Mouse (Mus musculus) liver, embryonic 16.5 days (tissue): ENCODE results near the gene Abca8a. TPM values are rescaled to one million over a fixed set of nuclear protein-coding genes. Genes with fewer than 3 reads are reported as not detected.

Source experiments
- ATAC-seq: fragments of 200-750 bp; cut with Nextera tagmentation; 2 replicates; pipeline ENCODE4 v1.8.0; 2017; ENCODE audit warnings: low read depth, mild to moderate bottlenecking, moderate number of reproducible peaks, moderate library complexity
- H3K27ac ChIP-seq: fragments of 300-500 bp; sonication (generic); 2 replicates; pipeline ENCODE4 v1.5.1; 2014; ENCODE audit warnings: mild to moderate bottlenecking, low read length
- H3K27me3 ChIP-seq: fragments of 300-500 bp; sonication (generic); 2 replicates; pipeline ENCODE4 v1.6.1; 2014; ENCODE audit warnings: low read depth, low read length, mixed read lengths; ENCODE audit not compliant: control insufficient read depth, insufficient read depth
- H3K36me3 ChIP-seq: fragments of 300-500 bp; sonication (generic); 2 replicates; pipeline ENCODE4 v1.6.1; 2014; ENCODE audit warnings: mild to moderate bottlenecking; ENCODE audit not compliant: control insufficient read depth, insufficient read depth
- H3K4me1 ChIP-seq: fragments of 300-500 bp; sonication (generic); 2 replicates; pipeline ENCODE4 v1.6.1; 2014; ENCODE audit warnings: low read depth, low read length, mixed read lengths; ENCODE audit not compliant: control insufficient read depth
- H3K4me2 ChIP-seq: fragments of 300-500 bp; sonication (generic); 2 replicates; pipeline ENCODE4 v1.6.1; 2014; ENCODE audit warnings: low read depth, low read length, mixed read lengths
- H3K4me3 ChIP-seq: fragments of 300-500 bp; sonication (generic); 2 replicates; pipeline ENCODE4 v1.5.1; 2014; ENCODE audit warnings: low read depth, mild to moderate bottlenecking, low read length
- H3K9ac ChIP-seq: fragments of 300-500 bp; sonication (generic); 2 replicates; pipeline ENCODE4 v1.6.1; 2014; ENCODE audit warnings: low read depth, low read length
- H3K9me3 ChIP-seq: fragments of 300-500 bp; sonication (generic); replicated peaks from 2 replicates; pipeline ENCODE4 v1.6.1; 2016; ENCODE audit warnings: low read length; ENCODE audit not compliant: control insufficient read depth
- WGBS: fragments of 180-500 bp; shearing (Covaris S2); extraction: QIAGEN DNeasy Blood & Tissue Kit; methylation state at CpG from one replicate; pipeline ENCODE4 v1.1.7; 2014; ENCODE audit not compliant: insufficient replicate concordance; 5-methylcytosine and 5-hydroxymethylcytosine counted together
- polyA plus RNA-seq: library from polyadenylated mRNA; unstranded; fragments of >200 nt; fragmentation: Nextera tagmentation; extraction: Ambion mirVana; gene quantifications from 2 replicates; pipeline ENCODE4 v1.2.1, GENCODE M21; 2015

Abca8a gene
- polyA plus RNA-seq, result 5.2 and 5.8 TPM in 2 replicates

DNA sequence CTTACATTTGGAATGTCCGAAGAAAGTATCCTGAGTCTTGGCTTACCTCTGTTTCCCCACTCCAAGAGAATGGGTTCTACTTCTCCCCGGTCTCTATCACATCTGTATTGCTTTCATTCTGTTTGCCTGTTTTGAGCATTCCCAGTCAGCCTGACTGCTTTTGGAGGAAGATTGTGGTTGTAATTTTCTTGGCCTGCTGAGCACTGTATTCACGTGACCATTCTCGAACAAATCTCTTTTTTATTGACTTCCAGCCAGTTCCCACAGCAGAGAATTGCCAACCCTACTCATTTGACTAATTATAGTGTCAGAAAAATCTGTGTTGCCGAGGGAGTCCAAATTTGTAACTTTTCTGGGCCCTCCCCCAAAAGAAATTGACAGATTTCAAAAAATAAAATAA is at the start of gene Abca8a:
Gene Abca8a, minus strand, starts transcription at position 121 of the 400 bp plus-strand sequence.
- Histone ChIP-seq H3K27ac (no peak within 1 kb of the TSS), H3K27me3 (no peaks in the 10 kb centered on the region), H3K36me3 (no peaks in the 10 kb centered on the region), H3K4me3 (no peak within 1 kb of the TSS), H3K9me3 (no peaks in the 10 kb centered on the region), H3K4me2 (peak within 1 kb of the TSS; percentile 17; the same call in 1 of the 2 replicates), H3K9ac (no peak within 1 kb of the TSS), H3K4me1 (no peaks in the 10 kb centered on the region)
- ATAC-seq, result no peak
- WGBS, result 44% methylated on average over 5 of the region's 5 CpGs

DNA sequence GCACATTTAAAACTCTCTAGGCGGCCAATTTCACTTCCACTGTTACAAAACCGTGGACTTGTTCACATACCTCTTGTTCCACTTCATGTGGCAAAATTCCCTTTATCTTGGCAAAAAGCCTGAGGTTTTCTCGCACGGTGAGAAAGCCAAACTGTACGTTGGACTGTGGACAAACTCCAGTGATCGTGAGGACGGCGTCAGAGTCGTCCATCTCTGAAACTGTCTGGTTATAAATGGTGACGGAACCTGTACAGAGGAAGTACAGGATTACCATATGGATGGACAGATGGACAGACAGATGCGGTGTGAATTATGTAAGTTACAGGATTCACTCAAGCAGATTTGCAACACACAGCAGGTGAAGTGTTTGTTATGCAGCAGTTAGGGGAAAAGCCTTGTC is 49.6 kb upstream of the Abca8a start:
- Histone ChIP-seq H3K4me3 (no peak overlapping the region), H3K4me2 (peak overlapping the region; percentile 32; the same call in 1 of the 2 replicates), H3K9ac (no peak overlapping the region), H3K9me3 (no peaks in the 10 kb centered on the region), H3K36me3 (no peaks in the 10 kb centered on the region), H3K4me1 (no peaks in the 10 kb centered on the region), H3K27ac (no peak overlapping the region; the same call in 1 of the 2 replicates), H3K27me3 (no peaks in the 10 kb centered on the region)
- 61% methylated on average over 11 of the region's 11 CpGs for WGBS
- peak; percentile 64 for ATAC-seq

DNA sequence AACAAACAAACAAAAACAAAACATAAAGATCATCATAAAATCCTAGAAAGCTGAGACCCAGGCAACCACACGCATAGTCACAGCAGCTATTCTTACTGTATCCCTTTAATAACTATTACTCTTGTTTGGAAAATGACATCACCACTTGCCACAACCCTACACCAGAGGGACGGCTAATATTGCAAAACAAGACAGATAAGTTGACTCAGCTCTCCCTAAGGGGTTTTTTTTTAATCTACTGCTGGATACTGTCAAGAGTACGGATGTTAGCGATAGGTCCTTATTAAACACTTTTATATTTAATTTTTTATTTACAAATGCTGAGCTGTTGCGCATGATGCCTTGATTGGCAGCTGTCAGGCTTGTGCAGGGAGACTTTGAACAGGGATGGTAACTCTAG is 35.0 kb upstream of the Abca8a start:
- H3K9me3 ChIP-seq, result no peaks in the 10 kb centered on the region
- no peak overlapping the region for H3K9ac ChIP-seq
- ATAC-seq, result peak; percentile 63
- H3K36me3 ChIP-seq, result no peaks in the 10 kb centered on the region
- H3K4me2 ChIP-seq, result no peak overlapping the region
- WGBS, result 59% methylated on average over 5 of the region's 5 CpGs
- no peaks in the 10 kb centered on the region for H3K27me3 ChIP-seq
- no peak overlapping the region for H3K27ac ChIP-seq
- no peak overlapping the region for H3K4me3 ChIP-seq
- no peaks in the 10 kb centered on the region; the same call in 1 of the 2 replicates for H3K4me1 ChIP-seq

DNA sequence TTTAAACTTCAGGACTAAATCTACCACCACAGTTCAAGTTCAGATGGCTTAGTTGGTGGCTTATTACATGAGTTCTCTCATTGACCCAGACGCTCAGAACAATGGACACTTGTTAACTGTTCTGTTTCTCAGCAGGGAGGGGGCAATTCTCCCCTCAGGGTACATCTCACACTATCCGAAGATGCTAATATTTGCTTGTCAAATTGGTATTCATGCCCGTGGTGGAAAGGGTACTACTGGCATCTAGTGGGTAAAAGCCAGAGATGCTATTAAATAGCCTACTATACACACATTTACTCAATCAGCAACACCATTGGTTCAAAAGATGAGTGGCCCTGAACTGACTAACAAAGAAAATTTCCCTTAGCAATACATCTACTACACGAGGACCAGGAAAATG is 15.4 kb upstream of the Abca8a start:
- ATAC-seq, result no peak
- 47% methylated on average over 4 of the region's 4 CpGs for WGBS
- Histone ChIP-seq H3K4me2 (no peak overlapping the region), H3K36me3 (no peaks in the 10 kb centered on the region), H3K9me3 (no peaks in the 10 kb centered on the region), H3K4me3 (no peak overlapping the region), H3K4me1 (no peaks in the 10 kb centered on the region), H3K9ac (no peak overlapping the region), H3K27me3 (no peaks in the 10 kb centered on the region), H3K27ac (no peak overlapping the region)

DNA sequence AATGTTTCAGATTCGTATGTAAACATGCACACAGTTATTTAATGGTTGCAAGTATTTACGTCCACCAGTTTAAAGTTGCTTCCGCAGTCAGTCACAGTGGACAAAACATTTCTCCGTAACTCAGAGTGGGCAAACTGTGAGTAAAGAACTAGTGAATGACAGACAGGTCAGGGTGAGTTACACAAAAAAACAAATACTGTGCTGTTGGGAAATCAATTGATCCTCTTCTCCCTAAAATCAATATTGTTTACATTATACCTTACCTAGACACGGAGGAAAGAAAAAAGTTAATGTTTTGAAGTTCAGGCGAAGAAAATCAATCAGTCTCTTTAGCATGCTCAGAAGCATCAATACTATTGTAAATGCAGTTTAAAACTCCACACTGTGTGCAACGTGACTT is 5.7 kb upstream of the Abca8a start:
- Histone ChIP-seq H3K36me3 (no peaks in the 10 kb centered on the region), H3K4me3 (no peak overlapping the region), H3K9ac (no peak overlapping the region), H3K4me2 (peak overlapping the region; percentile 11; the same call in 1 of the 2 replicates), H3K9me3 (no peaks in the 10 kb centered on the region), H3K4me1 (no peaks in the 10 kb centered on the region), H3K27ac (peak overlapping the region; percentile 1; the same call in 1 of the 2 replicates), H3K27me3 (no peaks in the 10 kb centered on the region)
- ATAC-seq, result peak; percentile 76
- 49% methylated on average over 7 of the region's 7 CpGs for WGBS

DNA sequence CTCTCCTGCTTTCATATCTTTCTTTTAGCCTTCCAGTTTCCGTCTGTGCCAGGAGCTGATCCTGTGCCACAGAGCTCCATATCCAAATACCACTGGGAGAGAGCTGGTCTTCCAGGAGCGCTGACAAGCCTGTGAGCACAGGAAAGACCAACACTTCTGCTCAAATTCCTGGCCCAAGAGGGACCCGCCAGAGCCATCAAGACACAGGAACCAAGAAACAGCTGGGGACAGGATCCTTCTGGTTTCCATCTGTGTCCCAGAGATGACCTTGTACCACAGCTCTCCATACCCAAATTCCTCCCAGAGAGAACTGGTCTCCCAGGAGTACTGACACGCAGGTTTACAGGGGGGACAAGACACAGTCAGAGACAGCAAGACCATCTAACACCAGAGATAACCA is 3.1 kb upstream of the Abca8a start:
- 54% methylated on average over 4 of the region's 4 CpGs for WGBS
- no peaks in the 10 kb centered on the region for H3K4me1 ChIP-seq
- no peak for ATAC-seq
- H3K36me3 ChIP-seq, result no peaks in the 10 kb centered on the region
- no peak overlapping the region for H3K4me2 ChIP-seq
- H3K27me3 ChIP-seq, result no peaks in the 10 kb centered on the region
- H3K4me3 ChIP-seq, result no peak overlapping the region
- H3K27ac ChIP-seq, result no peak overlapping the region
- H3K9me3 ChIP-seq, result no peaks in the 10 kb centered on the region
- no peak overlapping the region for H3K9ac ChIP-seq

DNA sequence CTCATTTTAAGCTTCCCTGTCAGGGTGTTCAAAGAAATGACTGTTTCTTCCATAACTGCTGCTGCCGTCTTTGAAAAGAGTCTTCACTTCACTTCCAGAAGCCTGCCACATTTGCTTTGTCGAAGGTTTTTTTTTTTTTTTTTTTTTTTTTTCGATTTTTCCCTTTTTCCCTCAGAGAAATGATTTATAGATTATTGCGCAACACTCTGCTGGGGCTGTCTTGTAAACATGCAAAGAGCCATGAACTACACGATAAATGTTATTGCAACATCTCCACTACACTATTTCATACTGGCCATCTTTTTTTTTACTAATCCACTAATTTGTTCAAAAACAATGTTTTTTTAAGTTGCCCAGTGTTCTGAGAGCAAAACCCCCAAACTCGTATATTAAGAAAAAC is 1.7 kb upstream of the Abca8a start:
- Histone ChIP-seq H3K27me3 (no peaks in the 10 kb centered on the region), H3K9ac (no peak overlapping the region), H3K27ac (0 out of 2 replicates have a peak overlapping the region, but pooled peaks have one; percentile 29), H3K4me1 (no peaks in the 10 kb centered on the region), H3K9me3 (no peaks in the 10 kb centered on the region), H3K4me2 (no peak overlapping the region), H3K4me3 (no peak overlapping the region), H3K36me3 (no peaks in the 10 kb centered on the region)
- no peak for ATAC-seq
- 44% methylated on average over 6 of the region's 6 CpGs for WGBS

DNA sequence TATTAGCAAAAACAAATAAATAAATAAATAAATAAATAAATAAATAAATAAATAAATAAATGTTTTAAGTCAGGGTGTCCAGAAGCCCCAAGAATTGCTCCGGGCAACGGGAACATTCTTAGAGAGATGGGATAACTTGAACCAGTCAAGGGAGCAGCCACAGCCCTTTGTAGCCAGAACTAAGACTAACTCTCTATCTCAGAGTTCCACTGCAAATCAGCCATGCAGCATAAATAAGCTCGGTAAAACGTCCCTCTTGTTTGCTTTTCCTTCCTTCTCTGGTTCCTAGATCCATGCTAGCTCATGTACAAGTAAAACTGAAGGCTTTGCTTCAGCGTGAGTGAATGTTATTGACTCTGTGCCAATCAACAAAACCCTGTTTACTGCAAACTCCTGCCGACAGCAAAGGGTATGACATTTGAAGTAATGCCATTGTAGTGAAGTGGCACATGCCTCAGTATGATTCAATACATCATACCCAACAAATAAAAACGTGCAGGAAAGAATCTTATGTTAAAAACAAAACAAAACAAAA is 865 bp downstream of the Abca8a start:
- H3K27me3 ChIP-seq, result no peaks in the 10 kb centered on the region
- 49% methylated on average over 7 of the region's 7 CpGs for WGBS
- 0 out of 2 replicates have a peak overlapping the region, but pooled peaks have one; percentile 17 for H3K4me2 ChIP-seq
- H3K4me1 ChIP-seq, result no peaks in the 10 kb centered on the region
- H3K4me3 ChIP-seq, result no peak overlapping the region
- no peak overlapping the region for H3K27ac ChIP-seq
- no peak for ATAC-seq
- H3K36me3 ChIP-seq, result no peaks in the 10 kb centered on the region
- H3K9me3 ChIP-seq, result no peaks in the 10 kb centered on the region
- no peak overlapping the region for H3K9ac ChIP-seq

DNA sequence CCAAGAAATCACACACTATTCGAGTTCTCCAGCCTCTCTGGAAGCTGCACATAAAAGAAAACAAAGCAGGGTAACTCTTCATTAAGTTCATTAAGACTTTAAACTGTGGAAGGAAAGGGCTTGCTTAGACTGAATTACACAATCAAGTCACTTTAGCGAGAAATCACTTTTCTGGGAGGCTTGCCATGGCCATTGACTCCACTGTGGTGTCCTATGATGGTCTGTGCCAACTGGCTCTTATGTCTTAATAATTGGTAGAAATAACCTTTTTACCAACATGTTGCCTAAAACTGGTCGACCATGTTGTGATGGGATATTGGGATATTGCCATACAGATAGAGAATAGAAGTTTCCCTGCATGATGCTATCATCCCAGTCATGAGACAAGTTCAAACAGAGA is 1.5 kb downstream of the Abca8a start:
- H3K27ac ChIP-seq, result no peak overlapping the region
- no peak overlapping the region for H3K4me2 ChIP-seq
- no peak overlapping the region for H3K9ac ChIP-seq
- ATAC-seq, result no peak
- 54% methylated on average over 3 of the region's 3 CpGs for WGBS
- H3K4me3 ChIP-seq, result no peak overlapping the region
- no peaks in the 10 kb centered on the region for H3K27me3 ChIP-seq
- no peaks in the 10 kb centered on the region for H3K36me3 ChIP-seq
- H3K9me3 ChIP-seq, result no peaks in the 10 kb centered on the region
- H3K4me1 ChIP-seq, result no peaks in the 10 kb centered on the region
